Mouse (Mus musculus) kidney, postnatal 4 days (tissue): ENCODE results near the gene Mybph.

Experiments
- DNase-seq, 2 experiments: peaks; one replicate each; pipeline ENCODE4 v3.0.0; 2021; ENCODE audit warnings: mixed read lengths in 2 of 2

Mybph gene

DNA sequence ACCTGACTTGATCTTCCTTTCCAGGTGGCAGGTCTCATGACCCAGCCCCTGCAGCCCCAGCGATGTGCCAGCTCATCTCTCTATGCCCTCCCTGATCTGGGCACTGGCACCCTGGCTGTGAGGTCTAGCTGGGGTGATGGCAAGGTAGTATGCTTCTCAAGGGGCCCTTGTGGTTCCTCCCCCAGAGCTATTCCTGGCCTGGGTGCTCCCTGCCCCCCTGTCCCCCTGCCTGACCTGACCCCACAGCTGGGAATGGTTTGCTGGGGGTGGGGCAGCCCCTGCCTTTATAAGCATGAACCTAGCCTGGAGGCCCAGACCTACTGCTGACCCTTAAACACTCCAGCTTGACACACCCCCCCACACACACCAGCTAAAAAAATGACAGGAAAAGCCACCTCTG, at the start of gene Mybph:
TSS of gene Mybph (plus strand) at position 323 of the 400 bp plus-strand sequence.
- no peak for DNase-seq

GRCm38 (mm10) chr1:134146066-134146465, 47.2 kb upstream of the Mybph start:
- no peak for DNase-seq

GRCm38 (mm10) chr1:134150076-134150475, 43.2 kb upstream of the Mybph start:
- DNase-seq = peak; percentile 30 to 54

DNA sequence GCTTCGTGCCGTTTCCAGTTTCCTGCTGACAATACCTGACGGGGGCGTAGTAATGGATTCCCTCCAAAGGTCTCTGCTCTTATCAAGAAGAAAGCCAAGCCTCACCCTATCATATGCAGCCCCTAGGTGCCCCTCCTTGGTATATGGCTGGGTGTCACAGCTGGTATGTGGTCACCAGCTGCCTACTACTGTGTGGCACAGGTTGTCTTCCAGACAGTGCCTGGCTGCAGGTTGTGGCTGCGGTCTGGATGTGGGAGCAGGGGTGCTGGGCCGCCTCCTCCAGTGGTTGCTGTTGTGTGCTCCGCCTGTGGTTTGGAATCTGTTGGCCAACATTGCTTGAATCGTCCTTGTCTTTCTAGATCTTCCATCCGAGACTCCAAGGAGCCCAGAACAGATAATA, 42.5 kb upstream of the Mybph start:
- no peak for DNase-seq

GRCm38 (mm10) chr1:134151655-134152412, 41.4 kb upstream of the Mybph start:
- DNase-seq = peak; percentile 81 to 85

- DNase-seq = no peak
Observed at GRCm38 (mm10) chr1:134152626-134153590, 40.3 kb upstream of the Mybph start.

- DNase-seq = no peak
Observed at GRCm38 (mm10) chr1:134154121-134154520, 39.1 kb upstream of the Mybph start.

DNA sequence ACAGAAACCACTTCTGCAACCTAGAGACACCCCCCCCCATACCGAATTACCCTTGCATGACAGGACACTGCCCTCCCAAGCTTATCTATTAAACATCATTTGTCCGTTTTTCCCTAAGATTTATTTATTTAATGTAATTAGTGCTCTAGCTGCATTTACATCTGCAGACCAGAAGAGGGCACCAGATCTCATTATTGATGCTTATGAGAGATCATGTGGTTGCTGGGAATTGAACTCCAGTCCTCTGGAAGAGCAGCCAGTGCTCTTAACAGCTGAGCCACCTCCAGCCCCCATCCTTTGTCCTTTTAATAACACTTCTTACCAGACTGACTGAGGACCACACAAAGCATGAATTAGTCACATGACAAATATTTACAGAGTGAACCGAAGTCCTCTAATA, 38.6 kb upstream of the Mybph start:
- no peak for DNase-seq

- no peak for DNase-seq
Observed at GRCm38 (mm10) chr1:134160404-134160803, 32.8 kb upstream of the Mybph start.

GRCm38 (mm10) chr1:134161399-134161798, 31.8 kb upstream of the Mybph start:
- no peak for DNase-seq

DNA sequence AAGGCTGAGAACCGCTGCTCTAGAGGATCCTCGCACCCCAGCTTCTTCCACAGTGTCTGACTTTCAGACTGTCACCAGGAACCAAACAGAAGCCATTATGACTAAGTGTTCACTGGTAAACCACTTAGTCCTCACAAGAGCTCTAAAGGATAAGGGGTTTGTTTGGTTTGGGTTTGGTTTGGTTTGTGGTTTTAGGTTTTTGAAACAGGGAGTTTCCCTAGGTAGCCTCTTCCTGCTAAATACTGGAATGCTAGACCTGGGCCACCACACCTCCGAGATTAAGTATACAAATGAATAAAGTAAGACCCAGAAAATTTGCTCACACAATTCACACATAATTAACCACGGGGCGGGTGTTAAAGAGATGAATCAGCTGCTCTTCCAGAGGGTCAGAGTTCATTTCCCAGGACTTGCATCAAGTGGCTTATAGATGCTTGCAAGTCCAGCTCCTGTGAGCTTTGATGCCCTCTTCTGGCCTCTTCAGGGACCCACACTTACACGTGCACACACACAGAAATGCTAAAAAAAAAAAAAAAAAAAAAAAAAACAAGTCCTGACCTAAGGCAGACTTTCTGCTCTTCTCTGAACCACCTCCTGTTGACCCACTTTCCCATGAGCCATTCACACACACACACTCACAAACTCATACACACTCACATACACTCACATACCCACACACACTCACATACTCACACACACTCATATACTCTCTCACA, 30.6 kb upstream of the Mybph start:
- DNase-seq = no peak

- no peak for DNase-seq
Observed at GRCm38 (mm10) chr1:134163476-134163875, 29.8 kb upstream of the Mybph start.

GRCm38 (mm10) chr1:134164454-134164853, 28.8 kb upstream of the Mybph start:
- DNase-seq = no peak

DNA sequence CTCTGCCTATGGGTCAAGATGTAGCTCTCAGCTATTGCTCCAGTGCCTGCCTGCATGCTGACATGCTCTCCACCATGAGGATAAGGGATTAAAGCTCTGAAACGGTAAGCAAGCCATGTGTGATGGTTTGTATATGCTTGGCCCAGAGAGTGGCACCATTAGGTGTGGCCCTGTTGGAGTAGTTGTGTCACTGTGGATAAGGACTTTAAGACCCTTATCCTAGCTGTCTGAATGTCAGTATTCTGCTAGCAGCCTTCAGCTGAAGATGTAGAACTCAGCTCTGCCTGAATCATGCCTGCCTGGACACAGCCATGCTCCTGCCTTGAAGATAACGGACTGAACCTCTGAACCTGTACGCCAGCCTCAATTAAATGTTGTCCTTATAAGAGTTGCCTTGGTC, 26.7 kb upstream of the Mybph start:
- no peak for DNase-seq

DNA sequence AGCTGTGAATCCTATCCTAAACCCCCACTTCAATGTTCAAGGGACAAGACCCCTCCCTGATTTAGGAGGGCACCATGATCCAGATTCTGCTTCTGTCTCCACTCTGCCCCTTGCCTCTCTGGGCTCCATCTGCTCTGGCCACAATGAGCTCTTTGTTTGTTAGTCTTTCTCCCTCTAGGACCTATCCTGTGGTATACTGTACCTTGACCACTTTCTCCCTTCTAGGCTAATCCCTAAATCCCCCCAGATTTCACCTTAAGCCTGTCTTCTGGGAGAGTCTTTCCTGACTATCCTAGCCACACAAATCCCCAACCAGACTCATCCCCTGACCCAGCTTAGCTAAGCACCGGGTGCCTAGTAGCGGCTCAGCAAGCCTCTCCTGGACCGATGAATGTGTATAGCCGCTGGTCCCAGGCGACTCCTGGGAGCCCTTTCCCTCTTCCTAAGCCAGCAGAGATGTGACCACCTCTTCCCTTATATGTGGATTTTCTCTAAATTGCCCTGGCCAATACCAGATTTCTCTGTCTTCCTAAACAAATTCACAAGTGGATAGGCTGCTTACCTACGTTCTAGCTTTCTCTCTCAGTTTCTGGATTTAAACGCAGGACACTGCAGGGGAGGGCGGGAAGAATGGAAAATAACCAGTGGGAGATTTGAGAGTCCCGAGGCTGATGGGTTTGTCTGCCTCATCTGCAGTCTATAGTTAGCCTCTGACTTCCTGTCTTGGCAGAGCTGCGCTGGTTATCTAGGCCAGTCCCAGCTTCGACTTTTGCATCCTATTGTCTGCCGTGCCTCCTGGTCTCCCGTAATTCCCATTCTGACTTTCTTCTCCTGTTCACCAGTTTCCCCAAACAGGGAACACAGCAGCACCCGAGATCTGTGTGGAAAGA, 25.6 kb upstream of the Mybph start:
- no peak for DNase-seq

DNA sequence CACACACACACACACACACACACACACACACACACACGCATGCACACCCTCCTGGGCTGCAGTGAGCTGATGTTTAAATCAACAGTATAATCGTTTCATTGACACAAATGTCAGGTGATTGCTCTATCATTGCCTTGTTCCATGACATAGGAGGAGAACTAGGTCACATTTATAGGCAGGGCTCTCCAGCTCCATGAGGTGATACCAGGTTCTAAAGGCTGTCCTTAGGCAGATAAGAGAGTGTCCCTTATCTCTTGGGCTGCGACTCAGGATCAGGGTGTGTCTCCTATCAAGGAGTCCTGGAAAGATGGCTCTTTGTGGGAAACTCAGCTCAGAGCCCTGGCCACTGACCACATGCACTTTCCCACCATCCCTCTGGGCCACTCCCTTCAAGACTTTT, 24.7 kb upstream of the Mybph start:
- DNase-seq = no peak

DNA sequence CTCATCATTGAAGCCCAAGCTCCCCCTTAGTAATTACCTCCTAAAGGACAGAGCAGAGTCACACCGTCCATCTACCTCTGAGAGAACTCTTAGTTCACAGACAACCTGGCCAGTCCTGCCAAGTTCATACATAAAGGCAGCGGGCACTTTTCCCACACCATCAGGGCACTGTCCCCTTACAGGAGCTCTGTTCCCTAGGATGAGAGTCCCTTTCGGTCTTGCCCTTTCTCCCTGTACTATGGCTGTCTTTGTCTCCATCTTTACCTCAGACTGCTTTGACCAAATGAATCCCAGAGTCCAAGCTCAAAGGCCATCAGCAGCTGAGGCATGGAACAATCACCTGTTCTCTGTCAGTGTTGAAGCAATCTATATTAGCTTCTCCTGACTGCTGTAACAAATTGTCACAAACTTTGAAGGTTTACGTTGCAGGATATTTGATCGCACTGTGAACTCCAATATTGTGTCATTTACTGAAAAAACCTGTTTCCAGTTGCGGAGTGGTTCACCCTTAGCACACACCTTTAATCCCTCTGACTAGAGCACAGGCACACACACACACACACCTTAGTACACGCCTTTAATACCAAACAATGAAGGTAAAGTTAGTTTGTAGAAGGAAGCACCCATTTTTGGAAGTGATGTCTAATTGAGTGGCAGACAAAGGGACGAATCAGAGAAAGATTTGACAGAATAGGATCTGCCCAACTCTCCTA, 24.1 kb upstream of the Mybph start:
- no peak for DNase-seq

DNA sequence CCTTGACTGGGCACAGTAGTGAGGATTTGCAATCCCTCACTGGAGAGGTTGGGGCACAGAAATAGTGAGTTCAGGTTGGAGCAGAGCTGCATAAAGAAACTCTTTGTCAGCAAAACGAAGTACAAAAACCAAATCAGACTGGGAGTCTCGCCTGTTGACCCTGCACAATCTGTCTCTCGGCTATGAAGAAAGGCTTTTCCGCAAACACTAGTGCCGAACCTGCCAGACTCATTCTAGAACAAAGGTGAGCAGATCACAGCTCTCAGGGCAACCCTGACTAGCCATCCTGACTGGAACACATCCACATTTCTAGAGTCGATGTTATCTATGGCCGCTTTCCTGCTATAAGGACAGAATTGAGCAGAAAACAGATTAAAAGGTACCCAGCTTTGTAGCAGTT, 20.2 kb upstream of the Mybph start:
- no peak for DNase-seq

DNA sequence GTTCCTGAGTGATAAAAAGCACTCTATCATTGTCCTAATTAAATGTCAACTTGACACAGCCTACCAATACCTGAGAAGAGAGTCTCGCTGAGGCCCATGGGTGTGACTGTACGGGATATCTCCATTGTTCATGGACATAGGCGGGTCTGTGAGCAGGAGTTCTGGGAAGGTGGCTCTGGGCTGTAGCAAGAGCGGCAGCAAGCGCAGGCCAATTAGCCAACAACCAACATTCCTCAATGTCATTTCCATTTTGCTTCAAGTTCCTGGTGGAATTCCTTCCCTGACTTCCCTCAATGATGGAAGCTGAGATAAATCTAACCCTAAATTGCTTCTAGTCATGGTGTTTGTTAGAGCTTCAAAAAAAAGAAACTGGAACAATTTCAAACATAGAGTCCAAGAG, 15.3 kb upstream of the Mybph start:
- no peak for DNase-seq

GRCm38 (mm10) chr1:134182025-134182424, 11.2 kb upstream of the Mybph start, which contains the start of gene Chil1:
Gene Chil1, plus strand, starts transcription at chr1:134182176.
- DNase-seq = no peak

GRCm38 (mm10) chr1:134184089-134184488, 9.2 kb upstream of the Mybph start:
- no peak for DNase-seq
